ENCODE assay signal across 8 mouse cellular contexts in genomic region chr3:51561109-51561992, GRCm38 (mm10). TPM values are rescaled to one million over a fixed set of nuclear protein-coding genes. Genes with fewer than 3 reads are reported as not detected.
DNase-seq lines count a peak whose midpoint lies in the region; ATAC-seq and TF ChIP-seq lines count a peak whose summit lies in the region.

No protein-coding gene starts in this region.

- under 1% methylated on average over 32 of the region's 32 CpGs for WGBS in heart, postnatal 0 days
- WGBS in neural tube, embryonic 14.5 days: 1% methylated on average over 32 of the region's 32 CpGs
- under 1% methylated on average over 32 of the region's 32 CpGs for WGBS in thymus, adult 2 months

- H3K4me1 ChIP-seq in E14TG2a.4 (replicated peaks; ENCODE audit: low read depth, low read length): peaks cover 44% of the 10 kb centered on the region
- H3K4me1 ChIP-seq in heart, postnatal 0 days (ENCODE audit: control insufficient read depth, insufficient read depth): 0 out of 2 replicates have a peak, but pooled peaks cover 6% of the 10 kb centered on the region
- peaks cover 13% of the 10 kb centered on the region for H3K4me1 ChIP-seq in neural tube, embryonic 14.5 days (ENCODE audit: control insufficient read depth, insufficient read depth, low read length)
- H3K4me1 ChIP-seq in thymus, adult 2 months (replicated peaks; ENCODE audit: control insufficient read depth, insufficient read depth, low read length): peaks cover 35% of the 10 kb centered on the region

- peak; percentile 60 for DNase-seq in brain, embryonic 18.5 days (ENCODE audit: low read depth, low spot score)
- peak; percentile 68 for DNase-seq in heart, postnatal 0 days (ENCODE audit: low spot score)
- peak; percentile 62 to 76 for DNase-seq in kidney, postnatal 36 days
- DNase-seq in lung, adult 18-20 months: peak; percentile 70 to 72
- DNase-seq in thymus, adult 2 months: peak; percentile 60

- no peak for TF ChIP-seq POLR2A in thymus, adult 2 months (IDR thresholded peaks at IDR 0.05; ENCODE audit: control insufficient read depth, extremely low read depth, insufficient read depth, low read length, poor library complexity)

- no peaks in the 10 kb centered on the region for H3K9me3 ChIP-seq in E14TG2a.4 (ENCODE audit: low read length)
- H3K9me3 ChIP-seq in heart, postnatal 0 days (replicated peaks; ENCODE audit: control insufficient read depth, low read length): no peaks in the 10 kb centered on the region
- H3K9me3 ChIP-seq in neural tube, embryonic 14.5 days (ENCODE audit: control insufficient read depth, low read length): no peaks in the 10 kb centered on the region

- peak; percentile 43; the same call in 1 of the 2 replicates for ATAC-seq in erythroid progenitor cell, adult 5-6 weeks (replicated peaks; ENCODE audit: low FRiP score, poor library complexity, severe bottlenecking)
- peak; percentile 31 for ATAC-seq in heart, postnatal 0 days (ENCODE audit: insufficient read depth, low read depth)
- ATAC-seq in neural tube, embryonic 14.5 days (ENCODE audit: low read depth): peak; percentile 42

- peak overlapping the region; percentile 88 for H3K4me3 ChIP-seq in E14TG2a.4 (replicated peaks; ENCODE audit: low read length)
- peak overlapping the region; percentile 86 for H3K4me3 ChIP-seq in heart, postnatal 0 days (ENCODE audit: low read depth, low read length)
- H3K4me3 ChIP-seq in neural tube, embryonic 14.5 days (ENCODE audit: low read depth, low read length): peak overlapping the region; percentile 88
- H3K4me3 ChIP-seq in thymus, adult 2 months (ENCODE audit: control insufficient read depth, insufficient read depth, low read length): peak overlapping the region; percentile 98

- H3K27ac ChIP-seq in heart, postnatal 0 days (ENCODE audit: low read depth): peak overlapping the region; percentile 96
- peak overlapping the region; percentile 94 for H3K27ac ChIP-seq in neural tube, embryonic 14.5 days (ENCODE audit: low read depth, low read length)
- peak overlapping the region; percentile 68 for H3K27ac ChIP-seq in thymus, adult 2 months (ENCODE audit: control insufficient read depth, insufficient read depth, low read length)

- no peak for TF ChIP-seq EP300 in heart, postnatal 0 days (IDR thresholded peaks at IDR 0.05; ENCODE audit: low read depth)

- H3K9ac ChIP-seq in heart, postnatal 0 days (replicated peaks; ENCODE audit: low read depth, low read length): peak overlapping the region; percentile 95
- peak overlapping the region; percentile 98 for H3K9ac ChIP-seq in neural tube, embryonic 14.5 days (replicated peaks; ENCODE audit: low read depth, low read length)

- peaks cover 51% of the 10 kb centered on the region for H3K27me3 ChIP-seq in E14TG2a.4 (ENCODE audit: insufficient read depth, low read length)
- H3K27me3 ChIP-seq in heart, postnatal 0 days (ENCODE audit: control insufficient read depth, insufficient read depth, low read length): no peaks in the 10 kb centered on the region
- no peaks in the 10 kb centered on the region for H3K27me3 ChIP-seq in neural tube, embryonic 14.5 days (ENCODE audit: control insufficient read depth, insufficient read depth, low read length)
- no peaks in the 10 kb centered on the region for H3K27me3 ChIP-seq in thymus, adult 2 months (ENCODE audit: control insufficient read depth, insufficient read depth, low read length)

- H3K36me3 ChIP-seq in E14TG2a.4 (ENCODE audit: insufficient read depth, low read length): no peaks in the 10 kb centered on the region
- H3K36me3 ChIP-seq in heart, postnatal 0 days (replicated peaks; ENCODE audit: control insufficient read depth, insufficient read depth, low read length): no peaks in the 10 kb centered on the region
- no peaks in the 10 kb centered on the region for H3K36me3 ChIP-seq in neural tube, embryonic 14.5 days (ENCODE audit: control insufficient read depth, insufficient read depth, low read length)
- no peaks in the 10 kb centered on the region for H3K36me3 ChIP-seq in thymus, adult 2 months (ENCODE audit: control insufficient read depth, insufficient read depth, low read length)

- H3K4me2 ChIP-seq in heart, postnatal 0 days (ENCODE audit: low read depth, low read length): peak overlapping the region; percentile 96
- peak overlapping the region; percentile 98 for H3K4me2 ChIP-seq in neural tube, embryonic 14.5 days (ENCODE audit: low read depth, low read length)

- TF ChIP-seq CTCF in E14TG2a.4 (conservative IDR thresholded peaks at IDR 0.05; ENCODE audit: low read length): no peak
- peak; percentile 60 for TF ChIP-seq CTCF in heart, postnatal 0 days (IDR thresholded peaks at IDR 0.05; ENCODE audit: low read depth)
- peak; percentile 48; the same call in 1 of the 2 replicates for TF ChIP-seq CTCF in thymus, adult 2 months (IDR thresholded peaks at IDR 0.05; ENCODE audit: borderline replicate concordance, control insufficient read depth, extremely low read depth, insufficient read depth, low read length, poor library complexity)

RNA-seq across cellular contexts. Expression of gene Setd7, which starts 0.7 kb away (rescaled TPM):
- total RNA-seq in erythroid progenitor cell, adult 5-6 weeks (2015; ENCODE audit: low replicate concordance): 5.9 and 9.4 TPM in 2 replicates
- 1.6 and 3.3 TPM in 2 replicates for total RNA-seq in erythroid progenitor cell, adult 5-6 weeks (2017; ENCODE audit: low replicate concordance)
- 24.8 and 54.7 TPM in 2 replicates for total RNA-seq in heart, postnatal 0 days (2014; rRNA removed; ENCODE audit: low replicate concordance)
- 2.5 and 3.0 TPM in 2 replicates for polyA plus RNA-seq in heart, postnatal 0 days (2015; fragmentation: Nextera tagmentation; extraction: Ambion mirVana)
- 3.0 and 4.2 TPM in 2 replicates for polyA plus RNA-seq in neural tube, embryonic 14.5 days (2014; fragmentation: Nextera tagmentation; extraction: Ambion mirVana)
- 62.8 TPM in 2 replicates for polyA plus RNA-seq in thymus, adult 2 months (2012; rRNA removed)

Comparison
In these comparisons a context has a peak if more than half of its experiments do, and no peak if none do; other contexts are left out.
1. Peak in every context shown above with its lines: DNase-seq, ATAC-seq, H3K4me3 ChIP-seq and H3K27ac ChIP-seq.
2. RNA of gene Setd7, which starts 0.7 kb away (polyA plus RNA-seq): 62.8 TPM in thymus, adult 2 months; 3.0 to 4.2 TPM in neural tube, embryonic 14.5 days and 2.5 to 3.0 TPM in heart, postnatal 0 days; every median in the first group is over 10 times any median in the second.